Mouse (Mus musculus) megakaryocyte, embryonic 14.5 days (primary cell): Measurements from ENCODE around the gene Dgat2. TPM values are rescaled to one million over a fixed set of nuclear protein-coding genes. Genes with fewer than 3 reads are reported as not detected.
A peak's percentile ranks its signal among the peaks of the same experiment; 100 is the strongest.

ENCODE experiments used
- H3K27me3 ChIP-seq: replicated peaks from 2 replicates; pipeline ENCODE3; 2012; ENCODE audit warnings: inconsistent platforms
- H3K36me3 ChIP-seq: replicated peaks from 2 replicates; pipeline ENCODE3; 2012; ENCODE audit warnings: low read length, inconsistent platforms, mixed read lengths
- H3K4me1 ChIP-seq: 2 replicates; pipeline ENCODE4 v1.6.1; 2012; ENCODE audit warnings: inconsistent platforms
- H3K4me3 ChIP-seq: replicated peaks from 2 replicates; pipeline ENCODE3; 2012; ENCODE audit warnings: moderate library complexity, mild to moderate bottlenecking, inconsistent platforms
- H3K9me3 ChIP-seq: 2 replicates; pipeline ENCODE4 v1.6.1; 2012; ENCODE audit warnings: inconsistent platforms
- FLI1 ChIP-seq: IDR thresholded peaks from 2 replicates; pipeline ENCODE4 v1.6.1; 2012; ENCODE audit warnings: low read length, inconsistent platforms, mixed read lengths
- GATA1 ChIP-seq: IDR thresholded peaks from 3 replicates; pipeline ENCODE4 v1.6.1; 2012; ENCODE audit warnings: mixed read lengths, low read length, inconsistent platforms, borderline replicate concordance
- polyA plus RNA-seq: library from polyadenylated mRNA; stranded (reverse); fragments of >175 nt; gene quantifications from 2 replicates; pipeline ENCODE4 v1.2.3, GENCODE M21; 2012; ENCODE audit warnings: low replicate concordance; ENCODE audit not compliant: insufficient read depth

Dgat2 gene
- polyA plus RNA-seq, 1 experiment: 2.4 TPM

GRCm38 (mm10) chr7:99155311-99156289 lies 26.9 kb downstream of the Dgat2 start:
- Histone ChIP-seq H3K9me3 (no peaks in the 10 kb centered on the region), H3K4me1 (peaks cover 56% of the 10 kb centered on the region), H3K27me3 (peaks cover 49% of the 10 kb centered on the region), H3K4me3 (peak overlapping the region; percentile 65), H3K36me3 (no peaks in the 10 kb centered on the region)
- no peak for TF ChIP-seq GATA1
- TF ChIP-seq FLI1: no peak

GRCm38 (mm10) chr7:99154648-99155151 lies 27.8 kb downstream of the Dgat2 start:
- Histone ChIP-seq H3K36me3 (no peaks in the 10 kb centered on the region), H3K4me3 (peak overlapping the region; percentile 51), H3K4me1 (peaks cover 57% of the 10 kb centered on the region), H3K27me3 (peaks cover 47% of the 10 kb centered on the region), H3K9me3 (no peaks in the 10 kb centered on the region)
- no peak for TF ChIP-seq GATA1
- no peak for TF ChIP-seq FLI1

GRCm38 (mm10) chr7:99153686-99154202 lies 28.8 kb downstream of the Dgat2 start:
- no peak for TF ChIP-seq FLI1
- Histone ChIP-seq H3K4me3 (no peak overlapping the region), H3K4me1 (peaks cover 49% of the 10 kb centered on the region)

GRCm38 (mm10) chr7:99152756-99153155 lies 29.8 kb downstream of the Dgat2 start:
- H3K4me1 ChIP-seq: peaks cover 44% of the 10 kb centered on the region
- TF ChIP-seq FLI1: no peak
- TF ChIP-seq GATA1: no peak
- H3K27me3 ChIP-seq: peaks cover 30% of the 10 kb centered on the region
- H3K9me3 ChIP-seq: no peaks in the 10 kb centered on the region
- no peak overlapping the region for H3K4me3 ChIP-seq
- no peaks in the 10 kb centered on the region for H3K36me3 ChIP-seq

More at GRCm38 (mm10) chr7:99153686-99154202, 28.8 kb downstream of the Dgat2 start:
- Histone ChIP-seq H3K36me3 (no peaks in the 10 kb centered on the region), H3K27me3 (peaks cover 37% of the 10 kb centered on the region), H3K9me3 (no peaks in the 10 kb centered on the region)

GRCm38 (mm10) chr7:99151342-99151741 lies 31.2 kb downstream of the Dgat2 start:
- Histone ChIP-seq H3K4me3 (no peak overlapping the region), H3K27me3 (peaks cover 17% of the 10 kb centered on the region), H3K36me3 (no peaks in the 10 kb centered on the region), H3K9me3 (no peaks in the 10 kb centered on the region), H3K4me1 (peaks cover 57% of the 10 kb centered on the region)
- no peak for TF ChIP-seq FLI1

GRCm38 (mm10) chr7:99149017-99149416 lies 33.5 kb downstream of the Dgat2 start:
- Histone ChIP-seq H3K4me1 (peaks cover 59% of the 10 kb centered on the region), H3K4me3 (no peak overlapping the region), H3K27me3 (peaks cover 11% of the 10 kb centered on the region), H3K36me3 (no peaks in the 10 kb centered on the region), H3K9me3 (no peaks in the 10 kb centered on the region)
- TF ChIP-seq FLI1: no peak
- no peak for TF ChIP-seq GATA1

- H3K27me3 ChIP-seq: peaks cover 2% of the 10 kb centered on the region
- H3K4me1 ChIP-seq: peaks cover 64% of the 10 kb centered on the region
- H3K36me3 ChIP-seq: no peaks in the 10 kb centered on the region
- H3K4me3 ChIP-seq: no peak overlapping the region
- H3K9me3 ChIP-seq: no peaks in the 10 kb centered on the region
- TF ChIP-seq FLI1 (no peak), GATA1 (no peak)
Observed at GRCm38 (mm10) chr7:99147494-99147893, 35.0 kb downstream of the Dgat2 start.

GRCm38 (mm10) chr7:99146906-99147305 lies 35.6 kb downstream of the Dgat2 start:
- Histone ChIP-seq H3K4me1 (peaks cover 64% of the 10 kb centered on the region), H3K4me3 (no peak overlapping the region), H3K27me3 (peaks cover 2% of the 10 kb centered on the region), H3K9me3 (no peaks in the 10 kb centered on the region), H3K36me3 (no peaks in the 10 kb centered on the region)
- TF ChIP-seq FLI1 (no peak), GATA1 (no peak)

GRCm38 (mm10) chr7:99146011-99146410 lies 36.5 kb downstream of the Dgat2 start:
- Histone ChIP-seq H3K36me3 (no peaks in the 10 kb centered on the region), H3K4me1 (peaks cover 65% of the 10 kb centered on the region)

GRCm38 (mm10) chr7:99144616-99145015 lies 37.9 kb downstream of the Dgat2 start:
- H3K27me3 ChIP-seq: peaks cover 2% of the 10 kb centered on the region
- peaks cover 66% of the 10 kb centered on the region for H3K4me1 ChIP-seq
- H3K9me3 ChIP-seq: no peaks in the 10 kb centered on the region
- no peaks in the 10 kb centered on the region for H3K36me3 ChIP-seq
- no peak overlapping the region for H3K4me3 ChIP-seq
- no peak for TF ChIP-seq GATA1
- no peak for TF ChIP-seq FLI1

More at GRCm38 (mm10) chr7:99146011-99146410, 36.5 kb downstream of the Dgat2 start:
- TF ChIP-seq GATA1 (no peak), FLI1 (no peak)
- Histone ChIP-seq H3K9me3 (no peaks in the 10 kb centered on the region), H3K27me3 (peaks cover 2% of the 10 kb centered on the region), H3K4me3 (peak overlapping the region; percentile 20)
